Mouse (Mus musculus) cerebellum, adult 2 months (tissue): ENCODE measurements around the gene Vmn1r193.

ENCODE experiments used
- CTCF ChIP-seq: fragments of 200-500 bp; IDR thresholded peaks from 2 replicates; pipeline ENCODE4 v1.5.1; 2011; ENCODE audit warnings: low read depth, mild to moderate bottlenecking, control low read depth, low read length, moderate library complexity, borderline replicate concordance; ENCODE audit not compliant: insufficient read depth
- POLR2A ChIP-seq: fragments of 200-500 bp; IDR thresholded peaks from 2 replicates; pipeline ENCODE4 v1.6.1; 2011; ENCODE audit warnings: low read length, control low read depth, borderline replicate concordance; ENCODE audit not compliant: insufficient read depth

- TF ChIP-seq CTCF (no peak), POLR2A (no peak)
Measured at GRCm38 (mm10) chr13:22189313-22189712, 33.6 kb downstream of the Vmn1r193 start.
